In the genomic region with DNA sequence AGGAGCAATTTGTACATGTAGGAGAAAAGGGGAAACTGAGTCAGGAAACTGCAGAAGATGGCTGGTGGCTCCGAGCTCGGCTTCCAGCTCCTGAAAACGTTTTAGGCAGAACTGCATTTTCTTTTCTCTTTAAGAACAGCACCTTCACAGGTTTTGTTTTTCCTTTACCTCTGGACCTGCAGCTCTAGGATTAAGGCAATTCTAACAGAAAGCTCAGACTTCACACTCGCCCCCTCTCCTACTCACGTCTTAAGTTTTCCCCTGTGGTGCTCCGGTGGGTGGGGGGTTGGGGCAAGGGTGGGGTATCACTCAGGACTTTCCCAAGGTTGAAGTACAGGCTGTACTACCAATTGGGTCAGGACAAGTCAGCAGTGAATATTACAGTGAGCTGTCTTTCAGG, we compare ENCODE assay signal across 30 mouse cellular contexts. TPM values are rescaled to one million over a fixed set of nuclear protein-coding genes. Genes with fewer than 3 reads are reported as not detected.
DNase-seq lines count a peak whose midpoint lies in the region; ATAC-seq and TF ChIP-seq lines count a peak whose summit lies in the region.
"Had no signal": no experiment of that assay in that cellular context is flagged by ENCODE, and none has a peak within 500 bp of the region (broad histone marks: within the 10 kb centered on the region; RNA-seq: fewer than 3 reads in every experiment).

No protein-coding gene starts in this region.

- no peak for DNase-seq in intestine, embryonic 14.5 days (ENCODE audit: low spot score)
- DNase-seq in R1 (ENCODE audit: low read depth, low spot score) = peak; percentile 56
- DNase-seq in limb, embryonic 10.5 days (ENCODE audit: low spot score) = peak; percentile 10
- no peak for DNase-seq in kidney, adult 8-10 months
- no peak for DNase-seq in gastrocnemius, postnatal 14 days
- no peak for DNase-seq in lung, postnatal 0 days (ENCODE audit: low spot score)
- DNase-seq: adrenal gland, adult 8-10 months; cerebellum, adult 11 months; cerebellum, adult 8-10 months; cerebellum, postnatal 14 days; forebrain, postnatal 0 days; gastrocnemius, postnatal 36 days; heart, postnatal 10 days; kidney, adult 11 months had no signal

- no peaks in the 10 kb centered on the region for H3K27me3 ChIP-seq in intestine, embryonic 14.5 days (replicated peaks; ENCODE audit: control insufficient read depth, insufficient read depth, low read length)
- H3K27me3 ChIP-seq in intestine, embryonic 15.5 days (replicated peaks) = no peaks in the 10 kb centered on the region
- no peaks in the 10 kb centered on the region for H3K27me3 ChIP-seq in ES-Bruce4 (ENCODE audit: control insufficient read depth, insufficient read depth, low read length, poor library complexity, severe bottlenecking)
- peaks cover 12% of the 10 kb centered on the region; the same call in 1 of the 2 replicates for H3K27me3 ChIP-seq in limb, embryonic 10.5 days (ENCODE audit: low read depth, poor library complexity, severe bottlenecking)
- no peaks in the 10 kb centered on the region for H3K27me3 ChIP-seq in lung, postnatal 0 days (replicated peaks; ENCODE audit: insufficient read depth, low read length)
- H3K27me3 ChIP-seq: embryonic facial prominence, embryonic 12.5 days; forebrain, embryonic 13.5 days; hindbrain, embryonic 13.5 days; Patski had no signal

- no peak for TF ChIP-seq POLR2A in ES-Bruce4 (IDR thresholded peaks at IDR 0.05; ENCODE audit: insufficient read depth, low read length)

- no peak overlapping the region for H3K4me3 ChIP-seq in intestine, embryonic 14.5 days (ENCODE audit: low read depth, low read length)
- H3K4me3 ChIP-seq in intestine, embryonic 15.5 days (replicated peaks) = no peak overlapping the region
- H3K4me3 ChIP-seq in ES-Bruce4 (ENCODE audit: low read depth, low read length) = no peak overlapping the region; the same call in 1 of the 2 replicates
- H3K4me3 ChIP-seq in limb, embryonic 10.5 days = no peak overlapping the region
- H3K4me3 ChIP-seq in lung, postnatal 0 days (ENCODE audit: low read depth, low read length) = no peak overlapping the region
- H3K4me3 ChIP-seq: embryonic facial prominence, embryonic 12.5 days; forebrain, embryonic 13.5 days; heart, embryonic 10.5 days; hindbrain, embryonic 13.5 days had no signal

- H3K9ac ChIP-seq in intestine, embryonic 14.5 days (ENCODE audit: low read length) = no peak overlapping the region
- no peak overlapping the region for H3K9ac ChIP-seq in intestine, embryonic 15.5 days
- H3K9ac ChIP-seq in ES-Bruce4 (ENCODE audit: low read depth, poor library complexity, severe bottlenecking) = no peak overlapping the region
- H3K9ac ChIP-seq in lung, postnatal 0 days (replicated peaks; ENCODE audit: low read depth) = no peak overlapping the region
- H3K9ac ChIP-seq: embryonic facial prominence, embryonic 12.5 days; forebrain, embryonic 13.5 days; forebrain, postnatal 0 days; hindbrain, embryonic 13.5 days had no signal

- intact Hi-C loops in gastrocnemius, postnatal 14 days (cut with DNase I; ENCODE audit: low total_unique reads) = no loop called here

- no peaks in the 10 kb centered on the region for H3K9me3 ChIP-seq in intestine, embryonic 14.5 days (ENCODE audit: control insufficient read depth, low read length)
- no peaks in the 10 kb centered on the region for H3K9me3 ChIP-seq in intestine, embryonic 15.5 days
- H3K9me3 ChIP-seq in ES-Bruce4 (replicated peaks; ENCODE audit: control insufficient read depth, insufficient read depth, low read length, poor library complexity, severe bottlenecking) = peaks cover 9% of the 10 kb centered on the region
- no peaks in the 10 kb centered on the region for H3K9me3 ChIP-seq in limb, embryonic 10.5 days (replicated peaks)
- H3K9me3 ChIP-seq in lung, postnatal 0 days (ENCODE audit: low read length) = no peaks in the 10 kb centered on the region
- H3K9me3 ChIP-seq: embryonic facial prominence, embryonic 12.5 days; forebrain, embryonic 13.5 days; heart, embryonic 10.5 days; hindbrain, embryonic 13.5 days had no signal

- TF ChIP-seq CTCF in ES-Bruce4 (IDR thresholded peaks at IDR 0.05; ENCODE audit: low read depth, low read length) = no peak
- TF ChIP-seq CTCF in lung, postnatal 0 days (IDR thresholded peaks at IDR 0.05) = no peak

- no peaks in the 10 kb centered on the region for H3K4me1 ChIP-seq in intestine, embryonic 14.5 days (replicated peaks; ENCODE audit: control insufficient read depth, insufficient read depth, low read length)
- H3K4me1 ChIP-seq in intestine, embryonic 15.5 days (replicated peaks) = no peaks in the 10 kb centered on the region
- no peaks in the 10 kb centered on the region for H3K4me1 ChIP-seq in ES-Bruce4 (ENCODE audit: control insufficient read depth, insufficient read depth, low read length)
- no peaks in the 10 kb centered on the region for H3K4me1 ChIP-seq in limb, embryonic 10.5 days
- no peaks in the 10 kb centered on the region for H3K4me1 ChIP-seq in lung, postnatal 0 days (ENCODE audit: insufficient read depth, low read depth, low read length)
- H3K4me1 ChIP-seq: embryonic facial prominence, embryonic 12.5 days; forebrain, embryonic 13.5 days; heart, embryonic 10.5 days; hindbrain, embryonic 13.5 days had no signal

- H3K36me3 ChIP-seq in intestine, embryonic 14.5 days (ENCODE audit: control insufficient read depth, insufficient read depth, low read length) = no peaks in the 10 kb centered on the region
- H3K36me3 ChIP-seq in intestine, embryonic 15.5 days = no peaks in the 10 kb centered on the region
- no peaks in the 10 kb centered on the region for H3K36me3 ChIP-seq in ES-Bruce4 (ENCODE audit: control insufficient read depth, insufficient read depth, low read length, poor library complexity, severe bottlenecking)
- H3K36me3 ChIP-seq in limb, embryonic 10.5 days = no peaks in the 10 kb centered on the region
- no peaks in the 10 kb centered on the region for H3K36me3 ChIP-seq in lung, postnatal 0 days (ENCODE audit: insufficient read depth, low read length)
- H3K36me3 ChIP-seq: embryonic facial prominence, embryonic 12.5 days; heart, embryonic 10.5 days; hindbrain, embryonic 13.5 days had no signal

- H3K4me2 ChIP-seq in intestine, embryonic 14.5 days (ENCODE audit: low read length) = peak overlapping the region; percentile 20; the same call in 1 of the 2 replicates
- H3K4me2 ChIP-seq in intestine, embryonic 15.5 days (replicated peaks) = no peak overlapping the region
- no peak overlapping the region for H3K4me2 ChIP-seq in lung, postnatal 0 days (replicated peaks; ENCODE audit: low read depth, low read length)
- H3K4me2 ChIP-seq: embryonic facial prominence, embryonic 12.5 days; forebrain, embryonic 13.5 days; hindbrain, embryonic 13.5 days had no signal

- H3K27ac ChIP-seq in intestine, embryonic 14.5 days (ENCODE audit: low read depth) = no peak overlapping the region
- no peak overlapping the region for H3K27ac ChIP-seq in intestine, embryonic 15.5 days
- H3K27ac ChIP-seq in ES-Bruce4 (ENCODE audit: insufficient read depth, low read length) = peak overlapping the region; percentile 23; the same call in 1 of the 2 replicates
- no peak overlapping the region for H3K27ac ChIP-seq in limb, embryonic 10.5 days
- no peak overlapping the region for H3K27ac ChIP-seq in lung, postnatal 0 days (ENCODE audit: low read length)
- H3K27ac ChIP-seq: embryonic facial prominence, embryonic 12.5 days; forebrain, embryonic 13.5 days; heart, embryonic 10.5 days; hindbrain, embryonic 13.5 days; hindbrain, postnatal 0 days had no signal

- ATAC-seq in intestine, embryonic 14.5 days (replicated peaks; ENCODE audit: low FRiP score, low TSS enrichment, low read depth) = no peak
- ATAC-seq in intestine, embryonic 15.5 days = no peak
- ATAC-seq in lung, postnatal 0 days = no peak
- ATAC-seq: forebrain, embryonic 13.5 days; forebrain, postnatal 0 days; hindbrain, postnatal 0 days; Patski had no signal

- 44% methylated on average over 6 of the region's 6 CpGs for WGBS in intestine, embryonic 14.5 days
- 46% methylated on average over 6 of the region's 6 CpGs for WGBS in intestine, embryonic 15.5 days
- 45% methylated on average over 6 of the region's 6 CpGs for whole genome bisulfite sequencing in limb, embryonic 10.5 days
- WGBS in lung, postnatal 0 days = 44% methylated on average over 6 of the region's 6 CpGs

- no peak for TF ChIP-seq EP300 in ES-Bruce4 (IDR thresholded peaks at IDR 0.05; ENCODE audit: insufficient read depth, low read depth, low read length)
- no peak for TF ChIP-seq EP300 in lung, postnatal 0 days (IDR thresholded peaks at IDR 0.05)

RNA-seq across cellular contexts. Expression of a gene that starts 0.4 kb away (rescaled TPM):
- polyA plus RNA-seq in intestine, embryonic 14.5 days (2014; fragmentation: Nextera tagmentation; extraction: Ambion mirVana) = 1.2 TPM in 2 replicates
- 2.0 TPM in 2 replicates for polyA plus RNA-seq in intestine, embryonic 15.5 days (2015; fragmentation: Nextera tagmentation; extraction: Ambion mirVana)
- polyA plus RNA-seq in ES-Bruce4 (2011; ENCODE audit: insufficient read depth, insufficient read length, low read depth, missing spikeins) = 0.97 and 1.5 TPM in 2 replicates
- polyA plus RNA-seq in limb, embryonic 10.5 days (2016; fragmentation: Nextera tagmentation; extraction: Ambion mirVana) = 0.19 TPM in 1 of 2 replicates, not detected in the other
- total RNA-seq in gastrocnemius, postnatal 14 days (2021) = under 1 TPM in 1 of 2 experiments, not detected in 1; 0.16 TPM
- polyA plus RNA-seq in lung, postnatal 0 days (2015; fragmentation: Nextera tagmentation; extraction: Ambion mirVana) = 0.94 and 1.1 TPM in 2 replicates
- total RNA-seq: gastrocnemius, adult 18-20 months; heart, adult 18-20 months; heart, postnatal 10 days had no signal
- polyA plus RNA-seq: heart, embryonic 10.5 days had no signal

RNA-seq across cellular contexts. Expression of a gene that starts 19.5 kb away (rescaled TPM):
- polyA plus RNA-seq in intestine, embryonic 14.5 days (2014; fragmentation: Nextera tagmentation; extraction: Ambion mirVana) = 6.0 and 6.6 TPM in 2 replicates
- polyA plus RNA-seq in intestine, embryonic 15.5 days (2015; fragmentation: Nextera tagmentation; extraction: Ambion mirVana) = 6.4 and 9.5 TPM in 2 replicates
- polyA plus RNA-seq in ES-Bruce4 (2011; ENCODE audit: insufficient read depth, insufficient read length, low read depth, missing spikeins) = 2.3 TPM in 1 of 2 replicates, not detected in the other
- polyA plus RNA-seq in limb, embryonic 10.5 days (2016; fragmentation: Nextera tagmentation; extraction: Ambion mirVana) = 0.48 and 0.58 TPM in 2 replicates
- total RNA-seq in gastrocnemius, postnatal 14 days (2021) = not detected
- 3.0 and 3.1 TPM in 2 replicates for polyA plus RNA-seq in lung, postnatal 0 days (2015; fragmentation: Nextera tagmentation; extraction: Ambion mirVana)

RNA-seq across cellular contexts. Expression of a gene that starts 26.5 kb away (rescaled TPM):
- 0.11 TPM in 1 of 2 replicates, not detected in the other for polyA plus RNA-seq in intestine, embryonic 14.5 days (2014; fragmentation: Nextera tagmentation; extraction: Ambion mirVana)
- polyA plus RNA-seq in intestine, embryonic 15.5 days (2015; fragmentation: Nextera tagmentation; extraction: Ambion mirVana) = not detected in 2 replicates
- 0.35 and 0.45 TPM in 2 replicates for polyA plus RNA-seq in ES-Bruce4 (2011; ENCODE audit: insufficient read depth, insufficient read length, low read depth, missing spikeins)
- polyA plus RNA-seq in limb, embryonic 10.5 days (2016; fragmentation: Nextera tagmentation; extraction: Ambion mirVana) = not detected in 2 replicates
- not detected for total RNA-seq in gastrocnemius, postnatal 14 days (2021)
- not detected in 2 replicates for polyA plus RNA-seq in lung, postnatal 0 days (2015; fragmentation: Nextera tagmentation; extraction: Ambion mirVana)
- total RNA-seq: adrenal gland, adult 8-10 months; adrenal gland, postnatal 36 days; CH12.LX; common myeloid progenitor, adult 5-6 weeks; gastrocnemius, adult 18-20 months; gastrocnemius, postnatal 36 days; heart, adult 18-20 months; heart, postnatal 10 days; hematopoietic stem cell, adult 5-6 weeks had no signal
- polyA plus RNA-seq: brain, embryonic 14.5 days; embryonic facial prominence, embryonic 12.5 days; forebrain, embryonic 13.5 days; heart, embryonic 10.5 days; heart, embryonic 14.5 days; hindbrain, embryonic 13.5 days; Patski had no signal

RNA-seq across cellular contexts. Expression of a gene that starts 26.6 kb away (rescaled TPM):
- polyA plus RNA-seq in intestine, embryonic 14.5 days (2014; fragmentation: Nextera tagmentation; extraction: Ambion mirVana) = not detected in 2 replicates
- polyA plus RNA-seq in intestine, embryonic 15.5 days (2015; fragmentation: Nextera tagmentation; extraction: Ambion mirVana) = not detected in 2 replicates
- polyA plus RNA-seq in ES-Bruce4 (2011; ENCODE audit: insufficient read depth, insufficient read length, low read depth, missing spikeins) = not detected in 2 replicates
- not detected in 2 replicates for polyA plus RNA-seq in limb, embryonic 10.5 days (2016; fragmentation: Nextera tagmentation; extraction: Ambion mirVana)
- not detected for total RNA-seq in gastrocnemius, postnatal 14 days (2021)
- polyA plus RNA-seq in lung, postnatal 0 days (2015; fragmentation: Nextera tagmentation; extraction: Ambion mirVana) = not detected in 2 replicates
- total RNA-seq: adrenal gland, adult 8-10 months; adrenal gland, postnatal 36 days; CH12.LX; common myeloid progenitor, adult 5-6 weeks; forebrain, postnatal 0 days; gastrocnemius, adult 18-20 months; gastrocnemius, postnatal 36 days; heart, adult 18-20 months; heart, postnatal 10 days; hematopoietic stem cell, adult 5-6 weeks; hindbrain, postnatal 0 days had no signal
- polyA plus RNA-seq: brain, embryonic 14.5 days; embryonic facial prominence, embryonic 12.5 days; forebrain, embryonic 13.5 days; forebrain, postnatal 0 days; heart, embryonic 10.5 days; heart, embryonic 14.5 days; hindbrain, embryonic 13.5 days; hindbrain, postnatal 0 days; Patski had no signal

RNA-seq across cellular contexts. Expression of a gene that starts 40.7 kb away (rescaled TPM):
- polyA plus RNA-seq in intestine, embryonic 14.5 days (2014; fragmentation: Nextera tagmentation; extraction: Ambion mirVana) = not detected in 2 replicates
- not detected in 2 replicates for polyA plus RNA-seq in intestine, embryonic 15.5 days (2015; fragmentation: Nextera tagmentation; extraction: Ambion mirVana)
- not detected in 2 replicates for polyA plus RNA-seq in ES-Bruce4 (2011; ENCODE audit: insufficient read depth, insufficient read length, low read depth, missing spikeins)
- not detected in 2 replicates for polyA plus RNA-seq in limb, embryonic 10.5 days (2016; fragmentation: Nextera tagmentation; extraction: Ambion mirVana)
- not detected for total RNA-seq in gastrocnemius, postnatal 14 days (2021)
- not detected in 2 replicates for polyA plus RNA-seq in lung, postnatal 0 days (2015; fragmentation: Nextera tagmentation; extraction: Ambion mirVana)
- total RNA-seq: adrenal gland, adult 8-10 months; adrenal gland, postnatal 36 days; CH12.LX; common myeloid progenitor, adult 5-6 weeks; forebrain, postnatal 0 days; gastrocnemius, adult 18-20 months; gastrocnemius, postnatal 36 days; heart, adult 18-20 months; heart, postnatal 10 days; hematopoietic stem cell, adult 5-6 weeks; hindbrain, postnatal 0 days had no signal
- polyA plus RNA-seq: brain, embryonic 14.5 days; embryonic facial prominence, embryonic 12.5 days; forebrain, embryonic 13.5 days; forebrain, postnatal 0 days; heart, embryonic 10.5 days; heart, embryonic 14.5 days; hindbrain, embryonic 13.5 days; hindbrain, postnatal 0 days; Patski had no signal

Comparison
In these comparisons a context has a peak if more than half of its experiments do, and no peak if none do; other contexts are left out.
1. DNase-seq: peak in R1 (single experiment) and limb, embryonic 10.5 days (single experiment); none in intestine, embryonic 14.5 days (single experiment), kidney, adult 8-10 months (0 of 2), gastrocnemius, postnatal 14 days (single experiment) and lung, postnatal 0 days (single experiment).